Mouse (Mus musculus): ENCODE results near the gene Fam84b. TPM values are rescaled to one million over a fixed set of nuclear protein-coding genes. Genes with fewer than 3 reads are reported as not detected.
"Not testable (repeated sequence)": the region's sequence is repeated elsewhere in the genome, so short reads cannot be mapped to it uniquely, and the experiment has no call there.

Gene Fam84b
- 1 to 10 TPM; 5.1 to 5.7 TPM for total RNA-seq (2021)

- DNase-seq, result peak; percentile 20
Measured at GRCm38 (mm10) chr15:60853231-60853999, at the start of gene Fam84b. TSS of gene Fam84b (minus strand) at chr15:60853778.

DNA sequence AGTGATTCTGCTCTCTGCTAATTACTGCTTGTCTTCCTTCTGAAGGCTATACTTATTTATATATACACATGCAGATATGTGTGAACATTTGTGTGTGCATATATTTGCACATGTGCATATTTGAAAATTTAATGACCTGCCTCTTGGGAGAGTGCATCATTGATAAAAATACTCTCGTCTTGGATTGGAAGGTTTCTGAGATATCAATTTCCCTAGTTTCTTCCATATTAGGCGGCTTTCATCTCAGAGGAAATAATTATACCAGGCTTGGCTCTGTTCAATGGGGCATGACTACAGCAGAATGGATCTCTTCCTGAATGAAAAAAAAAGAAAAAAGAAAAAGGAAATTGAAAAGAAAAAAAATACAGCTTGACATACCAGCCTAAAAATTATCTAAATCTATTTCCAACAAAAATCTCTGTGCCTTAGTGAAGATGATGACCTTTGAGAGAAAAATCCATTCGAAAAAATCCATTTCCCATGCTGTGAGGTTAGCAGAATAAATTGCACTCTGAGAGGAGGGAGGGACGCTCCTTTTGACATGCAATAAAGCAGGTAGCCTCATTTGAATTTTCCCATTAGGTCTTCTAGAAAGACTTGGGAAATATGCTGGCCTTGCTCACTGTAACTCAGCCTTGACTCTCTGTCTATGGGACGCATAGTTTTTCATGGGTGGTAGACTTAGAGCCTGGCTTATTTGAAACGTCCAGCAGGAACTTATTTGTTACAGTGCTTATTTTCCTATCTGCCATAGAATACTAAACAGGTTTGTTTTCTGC, 44.8 kb upstream of the Fam84b start:
- no peak for DNase-seq

DNA sequence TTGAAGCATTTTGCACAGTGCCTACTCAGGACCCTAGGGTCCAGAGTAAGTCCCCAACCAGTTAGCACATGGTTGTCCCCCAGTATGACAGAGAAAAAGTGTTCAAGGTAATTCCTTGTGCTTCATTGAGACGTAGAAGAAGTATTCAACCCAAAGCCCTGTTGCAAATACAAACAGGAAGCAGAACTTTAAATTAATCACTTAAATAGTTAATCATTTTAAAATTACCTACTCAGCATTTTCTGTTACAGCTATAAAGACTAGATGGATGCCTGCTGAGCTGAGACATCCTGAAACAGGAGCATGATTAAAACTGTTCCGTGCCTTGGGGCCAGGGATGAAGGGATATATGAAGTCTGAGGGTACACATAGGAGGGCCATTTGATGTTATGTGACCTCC, 42.5 kb upstream of the Fam84b start:
- DNase-seq, result no peak

- no peak for DNase-seq
Measured at GRCm38 (mm10) chr15:60892976-60893463, 39.4 kb upstream of the Fam84b start.

GRCm38 (mm10) chr15:60888724-60889123, 35.1 kb upstream of the Fam84b start:
- DNase-seq, result no peak

GRCm38 (mm10) chr15:60875721-60876120, 22.1 kb upstream of the Fam84b start:
- DNase-seq, result no peak

GRCm38 (mm10) chr15:60862417-60862816, 8.8 kb upstream of the Fam84b start:
- DNase-seq, result no peak

DNA sequence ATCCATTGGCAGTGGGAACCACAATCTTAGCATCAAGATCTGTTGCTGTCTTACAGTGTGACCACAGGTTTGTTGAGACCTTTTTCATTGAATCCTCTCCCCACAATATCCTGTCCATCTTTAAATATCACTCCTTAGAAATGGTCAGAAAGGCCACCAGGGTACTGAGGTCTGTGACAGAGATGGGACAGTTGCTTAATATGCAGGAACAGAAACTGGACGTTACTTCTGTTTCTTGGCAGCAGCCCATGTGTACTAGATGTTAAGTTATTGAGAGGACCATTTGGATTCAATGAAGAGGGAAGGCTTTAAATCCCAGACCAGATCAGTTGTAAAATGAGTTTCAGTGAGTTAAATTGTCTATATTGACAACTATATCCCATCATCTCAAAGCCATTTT, 1.5 kb upstream of the Fam84b start:
- no peak for DNase-seq

DNA sequence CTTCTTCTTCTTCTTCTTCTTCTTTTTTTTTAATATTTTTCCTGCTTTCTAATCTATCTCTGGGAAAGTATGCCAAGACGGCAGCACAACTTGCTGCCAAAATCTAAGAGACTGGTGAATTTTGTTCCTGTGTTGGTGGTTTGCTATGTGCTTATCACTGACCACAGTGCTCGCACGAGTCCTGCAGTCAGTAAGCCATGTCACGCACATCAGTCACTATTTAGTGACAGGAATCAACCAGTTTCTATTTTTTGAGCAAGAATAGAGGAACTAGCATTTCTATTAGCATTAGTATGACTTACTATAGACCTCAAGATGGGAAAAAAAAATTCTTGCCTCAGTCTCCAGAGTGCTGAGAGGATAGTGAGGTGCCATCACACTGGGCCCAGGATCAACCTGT, 573 bp upstream of the Fam84b start:
- no peak for DNase-seq

GRCm38 (mm10) chr15:60848630-60849029, 4.9 kb downstream of the Fam84b start:
- no peak for DNase-seq

DNA sequence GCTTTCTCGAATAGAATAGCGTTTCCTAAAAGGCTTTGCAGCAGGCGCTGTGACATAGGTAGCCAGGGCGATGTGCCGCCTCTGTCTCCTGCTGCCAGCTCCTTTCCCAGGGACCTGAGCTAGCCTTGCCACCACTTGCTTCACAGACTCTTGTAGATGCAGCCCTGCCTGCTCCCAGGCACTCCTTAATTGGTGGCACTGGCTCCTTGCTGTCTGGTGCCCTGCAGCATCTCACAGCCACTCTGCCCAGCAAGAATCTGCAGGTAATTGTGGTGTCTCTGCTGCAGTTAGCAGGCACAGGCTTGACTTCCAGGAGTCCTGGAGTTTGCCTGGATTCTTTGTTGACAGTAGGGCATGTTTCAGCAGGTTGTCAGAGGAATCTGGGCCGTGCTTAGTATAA, 7.3 kb downstream of the Fam84b start:
- no peak for DNase-seq

DNA sequence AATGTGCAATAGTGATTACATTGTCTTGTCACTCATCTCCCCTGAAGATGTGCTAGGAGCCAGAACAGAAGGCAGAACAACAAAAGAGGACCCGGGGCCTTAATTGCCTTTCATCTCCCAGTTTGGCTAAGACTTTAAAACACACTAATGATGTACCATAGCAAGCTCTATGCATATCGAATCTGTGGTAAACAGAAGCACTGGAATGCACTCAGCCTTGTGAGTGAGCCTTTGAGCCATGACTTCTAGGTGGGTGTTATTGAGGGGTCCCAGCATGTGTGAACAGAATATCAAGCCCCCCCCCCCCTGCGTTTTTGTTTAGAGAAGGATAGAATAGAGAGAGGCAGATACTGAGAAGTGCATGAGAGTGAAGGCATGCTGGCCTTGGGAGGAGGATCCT, 7.7 kb downstream of the Fam84b start:
- no peak for DNase-seq

- no peak for DNase-seq
Measured at GRCm38 (mm10) chr15:60841785-60842184, 11.8 kb downstream of the Fam84b start.

GRCm38 (mm10) chr15:60841312-60841711, 12.3 kb downstream of the Fam84b start:
- DNase-seq, result not testable (repeated sequence)

- no peak for DNase-seq
Measured at GRCm38 (mm10) chr15:60840296-60840670, 13.3 kb downstream of the Fam84b start.

- DNase-seq, result peak; percentile 7
Measured at GRCm38 (mm10) chr15:60839539-60840295, 13.9 kb downstream of the Fam84b start.

DNA sequence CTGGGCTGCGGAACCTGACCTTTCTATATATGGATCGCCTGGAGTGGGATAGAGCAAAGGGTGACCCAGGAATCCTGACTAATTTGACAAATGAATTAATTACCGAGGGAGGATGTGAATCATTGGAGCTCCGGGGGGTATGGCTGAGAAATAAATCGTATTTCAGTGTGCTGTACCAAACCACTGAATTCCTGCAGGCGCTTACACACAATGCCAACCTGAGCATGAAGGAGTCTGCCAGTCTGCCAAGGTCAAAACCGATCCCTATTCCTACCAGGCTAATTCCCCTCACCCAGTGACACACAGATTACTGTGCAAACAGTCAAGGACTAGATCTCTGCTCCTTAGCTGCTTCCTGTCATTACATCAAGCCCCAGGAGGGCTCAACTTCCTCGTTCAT, 15.4 kb downstream of the Fam84b start:
- DNase-seq, result no peak

- DNase-seq, result no peak
Measured at GRCm38 (mm10) chr15:60837719-60838118, 15.9 kb downstream of the Fam84b start.

GRCm38 (mm10) chr15:60836321-60836720, 17.3 kb downstream of the Fam84b start:
- no peak for DNase-seq

- no peak for DNase-seq
Measured at GRCm38 (mm10) chr15:60834598-60835571, 18.7 kb downstream of the Fam84b start.

- no peak for DNase-seq
Measured at GRCm38 (mm10) chr15:60833476-60834218, 19.9 kb downstream of the Fam84b start.
